Mouse (Mus musculus): Measurements from ENCODE around the gene Jade1. TPM values are rescaled to one million over a fixed set of nuclear protein-coding genes. Genes with fewer than 3 reads are reported as not detected.
A peak's percentile ranks its signal among the peaks of the same experiment; 100 is the strongest.

Jade1 gene
- polyA plus RNA-seq, 1 experiment from 2014 or later: 15.3 TPM

DNA sequence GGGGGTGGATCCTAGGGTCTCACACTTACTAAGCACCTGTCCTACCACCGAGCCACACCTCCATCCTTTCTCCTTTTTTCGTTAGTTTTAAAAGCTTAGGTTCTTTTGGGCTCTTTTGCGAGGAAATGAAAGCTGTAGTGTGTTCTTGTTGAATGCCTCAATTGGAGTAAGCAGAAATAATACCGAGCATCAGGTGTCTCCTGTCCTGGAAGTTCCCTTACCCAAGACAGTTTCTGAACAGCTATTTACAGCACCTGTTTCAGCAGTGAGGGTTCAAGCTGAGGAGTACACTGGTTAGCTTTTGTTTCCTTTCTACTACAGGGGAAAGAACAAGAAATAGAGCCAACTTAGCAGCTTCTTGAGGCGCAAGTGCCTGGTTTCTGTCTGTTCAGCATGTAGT, 14.4 kb downstream of the Jade1 start:
- Histone ChIP-seq H3K27me3 (replicated peaks; ENCODE audit: control insufficient read depth, insufficient read depth, low read length) (no peaks in the 10 kb centered on the region), H3K4me2 (replicated peaks; ENCODE audit: low read depth) (no peak overlapping the region), H3K4me3 (ENCODE audit: low read depth, low read length) (no peak overlapping the region), H3K36me3 (ENCODE audit: control insufficient read depth, insufficient read depth) (no peaks in the 10 kb centered on the region), H3K27ac (ENCODE audit: low read depth, low read length) (no peak overlapping the region), H3K4me1 (replicated peaks; ENCODE audit: control insufficient read depth, insufficient read depth, low read length) (peaks cover 18% of the 10 kb centered on the region), H3K9me3 (ENCODE audit: control insufficient read depth) (no peaks in the 10 kb centered on the region), H3K9ac (ENCODE audit: low read depth, low read length) (no peak overlapping the region)
- ATAC-seq: no peak
- 81% methylated on average over 5 of the region's 5 CpGs for WGBS
- TF ChIP-seq CTCF (IDR thresholded peaks at IDR 0.05; ENCODE audit: low read depth): no peak

DNA sequence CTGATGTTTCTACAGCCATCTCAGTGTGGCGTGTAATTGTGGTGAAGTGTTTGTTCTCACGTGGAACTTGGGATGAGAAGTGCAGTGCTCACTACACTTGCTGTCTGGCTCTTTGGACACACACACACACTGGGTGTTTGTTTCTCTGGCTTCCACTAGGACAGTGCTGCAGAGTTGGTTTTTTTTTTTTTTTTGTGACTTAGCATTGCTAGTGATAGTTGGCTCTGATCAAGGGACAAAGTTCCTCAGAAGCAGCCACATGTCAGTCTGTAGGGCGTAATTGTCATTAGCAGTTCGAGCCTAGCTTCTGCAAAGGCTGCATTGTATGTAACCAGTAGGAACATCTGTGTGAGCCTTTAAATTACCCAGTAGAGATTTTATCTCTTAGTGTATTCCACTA, 16.6 kb downstream of the Jade1 start:
- WGBS: 49% methylated on average over 4 of the region's 4 CpGs
- ATAC-seq: no peak
- Histone ChIP-seq H3K4me1 (replicated peaks; ENCODE audit: control insufficient read depth, insufficient read depth, low read length) (peaks cover 18% of the 10 kb centered on the region), H3K9me3 (ENCODE audit: control insufficient read depth) (no peaks in the 10 kb centered on the region), H3K9ac (ENCODE audit: low read depth, low read length) (no peak overlapping the region), H3K27ac (ENCODE audit: low read depth, low read length) (peak overlapping the region; percentile 42; the same call in 1 of the 2 replicates), H3K4me3 (ENCODE audit: low read depth, low read length) (no peak overlapping the region), H3K27me3 (replicated peaks; ENCODE audit: control insufficient read depth, insufficient read depth, low read length) (no peaks in the 10 kb centered on the region), H3K36me3 (ENCODE audit: control insufficient read depth, insufficient read depth) (no peaks in the 10 kb centered on the region), H3K4me2 (replicated peaks; ENCODE audit: low read depth) (no peak overlapping the region)
- no peak for TF ChIP-seq CTCF (IDR thresholded peaks at IDR 0.05; ENCODE audit: low read depth)

DNA sequence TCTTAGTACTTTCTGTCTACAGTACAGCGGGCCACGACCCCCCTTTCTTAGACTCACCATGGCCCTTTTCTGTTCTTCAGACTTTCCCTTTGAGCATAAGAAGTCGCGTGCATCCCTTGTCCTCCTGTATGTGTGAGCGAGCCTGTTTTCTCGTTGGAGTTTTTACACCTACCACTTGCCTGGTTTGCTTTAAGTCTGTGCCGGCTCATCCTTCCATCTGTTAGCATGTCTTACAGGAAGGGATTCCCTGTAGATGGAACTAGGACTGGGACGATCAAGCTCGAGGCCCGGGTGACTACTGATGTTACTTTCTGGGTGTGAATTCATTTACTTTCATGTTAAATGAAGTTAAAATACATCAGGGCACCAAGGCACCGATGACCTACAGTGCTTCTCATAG, 17.4 kb downstream of the Jade1 start:
- 90% methylated on average over 11 of the region's 11 CpGs for WGBS
- TF ChIP-seq CTCF (IDR thresholded peaks at IDR 0.05; ENCODE audit: low read depth): no peak
- Histone ChIP-seq H3K27ac (ENCODE audit: low read depth, low read length) (no peak overlapping the region), H3K9ac (ENCODE audit: low read depth, low read length) (no peak overlapping the region), H3K4me2 (replicated peaks; ENCODE audit: low read depth) (no peak overlapping the region), H3K4me3 (ENCODE audit: low read depth, low read length) (no peak overlapping the region), H3K27me3 (replicated peaks; ENCODE audit: control insufficient read depth, insufficient read depth, low read length) (no peaks in the 10 kb centered on the region), H3K4me1 (replicated peaks; ENCODE audit: control insufficient read depth, insufficient read depth, low read length) (peaks cover 18% of the 10 kb centered on the region), H3K9me3 (ENCODE audit: control insufficient read depth) (no peaks in the 10 kb centered on the region), H3K36me3 (ENCODE audit: control insufficient read depth, insufficient read depth) (no peaks in the 10 kb centered on the region)
- ATAC-seq: no peak

DNA sequence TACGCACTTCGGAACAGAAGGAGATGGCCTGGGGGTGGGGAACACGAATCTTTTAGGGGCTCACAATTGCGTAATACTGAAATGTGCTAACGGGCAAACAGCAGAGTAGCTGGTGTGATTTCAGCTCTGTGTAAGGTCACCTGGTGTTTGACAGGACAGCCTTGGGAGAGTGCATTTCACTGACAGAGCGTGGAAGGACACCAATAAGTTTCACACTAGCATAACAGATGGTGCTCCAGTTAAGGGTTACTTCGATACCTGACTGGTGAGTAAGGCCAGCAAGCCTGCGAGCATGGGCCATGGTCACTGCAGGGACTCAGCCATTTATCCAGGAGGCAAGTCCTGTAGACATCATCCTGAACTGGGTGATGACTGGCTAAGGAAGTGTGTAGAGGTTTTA, 18.7 kb downstream of the Jade1 start:
- Histone ChIP-seq H3K36me3 (ENCODE audit: control insufficient read depth, insufficient read depth) (no peaks in the 10 kb centered on the region), H3K9ac (ENCODE audit: low read depth, low read length) (no peak overlapping the region), H3K27ac (ENCODE audit: low read depth, low read length) (no peak overlapping the region), H3K4me1 (replicated peaks; ENCODE audit: control insufficient read depth, insufficient read depth, low read length) (peaks cover 23% of the 10 kb centered on the region), H3K4me2 (replicated peaks; ENCODE audit: low read depth) (no peak overlapping the region), H3K4me3 (ENCODE audit: low read depth, low read length) (no peak overlapping the region), H3K9me3 (ENCODE audit: control insufficient read depth) (no peaks in the 10 kb centered on the region), H3K27me3 (replicated peaks; ENCODE audit: control insufficient read depth, insufficient read depth, low read length) (no peaks in the 10 kb centered on the region)
- ATAC-seq: no peak
- 57% methylated on average over 8 of the region's 8 CpGs for WGBS
- TF ChIP-seq CTCF (IDR thresholded peaks at IDR 0.05; ENCODE audit: low read depth): no peak

DNA sequence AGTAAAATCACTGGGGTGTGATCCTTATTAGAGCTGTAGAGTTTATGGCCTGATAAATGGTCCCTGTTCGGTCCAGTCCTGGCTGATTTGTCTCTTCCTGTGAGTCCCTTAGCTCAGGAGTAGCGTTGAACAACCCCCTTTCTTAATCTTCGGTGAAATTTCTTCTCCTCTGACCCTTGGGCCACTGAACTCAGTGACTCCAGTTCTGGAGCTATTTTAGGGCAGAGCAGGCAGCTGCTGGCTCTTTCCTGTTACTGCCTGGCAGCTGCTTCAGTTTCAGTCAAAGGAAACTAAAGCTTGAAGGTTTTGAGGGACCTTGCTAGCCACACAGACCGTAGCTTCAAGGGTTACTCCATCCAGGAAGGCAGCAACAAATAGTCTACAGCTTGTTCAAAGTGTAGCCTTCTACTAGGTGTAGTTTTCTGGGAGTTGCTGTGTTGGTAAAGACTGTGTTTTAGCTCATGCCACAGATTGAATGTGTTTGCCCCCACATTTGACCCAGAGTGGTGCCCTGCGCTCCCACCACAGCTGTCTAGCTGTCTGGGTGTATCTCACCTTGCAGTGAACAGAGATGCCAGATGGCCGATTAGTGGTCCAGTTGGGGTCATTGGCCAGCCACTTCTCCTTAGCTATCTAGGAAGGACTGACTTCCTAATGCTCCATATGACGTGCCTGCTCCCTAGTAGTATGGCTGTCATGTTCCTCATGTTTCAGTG, 19.3 kb downstream of the Jade1 start:
- WGBS: 37% methylated on average over 7 of the region's 7 CpGs
- no peak overlapping the region for H3K27ac ChIP-seq (ENCODE audit: low read depth, low read length)
- no peak overlapping the region for H3K9ac ChIP-seq (ENCODE audit: low read depth, low read length)

DNA sequence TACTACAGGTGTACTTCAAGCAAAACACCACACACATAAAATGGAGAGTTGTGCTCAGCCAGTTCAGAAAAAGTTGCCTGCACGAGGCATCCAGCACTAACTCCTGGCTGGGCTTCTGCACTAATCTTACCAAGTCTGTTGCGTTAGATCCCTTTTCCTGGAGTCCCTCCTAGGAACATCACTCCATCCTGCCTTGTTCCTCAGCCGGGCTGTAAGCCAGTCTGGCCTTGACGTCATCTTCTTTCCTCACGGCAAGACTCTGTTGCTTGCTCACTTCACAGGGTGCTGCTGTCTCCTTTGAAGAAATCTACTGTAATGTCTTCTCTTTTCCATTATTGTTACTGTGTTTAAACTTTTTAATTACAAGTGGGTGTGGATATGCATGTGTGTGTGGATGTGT, 20.4 kb downstream of the Jade1 start:
- no peak for ATAC-seq
- Histone ChIP-seq H3K4me2 (replicated peaks; ENCODE audit: low read depth) (no peak overlapping the region), H3K9ac (ENCODE audit: low read depth, low read length) (no peak overlapping the region), H3K27me3 (replicated peaks; ENCODE audit: control insufficient read depth, insufficient read depth, low read length) (no peaks in the 10 kb centered on the region), H3K36me3 (ENCODE audit: control insufficient read depth, insufficient read depth) (no peaks in the 10 kb centered on the region), H3K9me3 (ENCODE audit: control insufficient read depth) (no peaks in the 10 kb centered on the region), H3K4me1 (replicated peaks; ENCODE audit: control insufficient read depth, insufficient read depth, low read length) (peaks cover 24% of the 10 kb centered on the region), H3K27ac (ENCODE audit: low read depth, low read length) (no peak overlapping the region), H3K4me3 (ENCODE audit: low read depth, low read length) (no peak overlapping the region)
- 73% methylated on average over 5 of the region's 5 CpGs for WGBS
- TF ChIP-seq CTCF (IDR thresholded peaks at IDR 0.05; ENCODE audit: low read depth): no peak

More for the DNA sequence above, 19.3 kb downstream of the Jade1 start:
- 0 out of 2 replicates have a peak, but pooled peaks have one; percentile 4 for ATAC-seq
- Histone ChIP-seq H3K4me2 (replicated peaks; ENCODE audit: low read depth) (0 out of 2 replicates have a peak overlapping the region, but pooled peaks have one; percentile 2), H3K27me3 (replicated peaks; ENCODE audit: control insufficient read depth, insufficient read depth, low read length) (no peaks in the 10 kb centered on the region), H3K4me1 (replicated peaks; ENCODE audit: control insufficient read depth, insufficient read depth, low read length) (peaks cover 23% of the 10 kb centered on the region), H3K36me3 (ENCODE audit: control insufficient read depth, insufficient read depth) (no peaks in the 10 kb centered on the region), H3K4me3 (ENCODE audit: low read depth, low read length) (no peak overlapping the region), H3K9me3 (ENCODE audit: control insufficient read depth) (no peaks in the 10 kb centered on the region)
- TF ChIP-seq CTCF (IDR thresholded peaks at IDR 0.05; ENCODE audit: low read depth): no peak

Measured in intestine, postnatal 0 days (tissue).